Mouse (Mus musculus) erythroblast, embryonic 14.5 days (primary cell): ENCODE measurements at regions not wholly inside any gene's neighbourhood (a gene's known extent, or its start where the extent isn't known, plus 50 kb on each side); places are given as distances from the start of the nearest gene placed in this dataset.

Source experiments
- GATA1 ChIP-seq: IDR thresholded peaks from 2 replicates; pipeline ENCODE4 v1.6.1; 2012; ENCODE audit warnings: low read length, inconsistent platforms, mixed read lengths
- TAL1 ChIP-seq: IDR thresholded peaks from 3 replicates; pipeline ENCODE4 v1.6.1; 2012; ENCODE audit warnings: low read length, inconsistent platforms, mixed read lengths

GRCm38 (mm10) chr5:132594796-132595195 lies 51.7 kb upstream of the Auts2 start:
- TF ChIP-seq TAL1 (no peak), GATA1 (no peak)
